Mouse (Mus musculus): ENCODE data around the gene Vwa2.

DNA sequence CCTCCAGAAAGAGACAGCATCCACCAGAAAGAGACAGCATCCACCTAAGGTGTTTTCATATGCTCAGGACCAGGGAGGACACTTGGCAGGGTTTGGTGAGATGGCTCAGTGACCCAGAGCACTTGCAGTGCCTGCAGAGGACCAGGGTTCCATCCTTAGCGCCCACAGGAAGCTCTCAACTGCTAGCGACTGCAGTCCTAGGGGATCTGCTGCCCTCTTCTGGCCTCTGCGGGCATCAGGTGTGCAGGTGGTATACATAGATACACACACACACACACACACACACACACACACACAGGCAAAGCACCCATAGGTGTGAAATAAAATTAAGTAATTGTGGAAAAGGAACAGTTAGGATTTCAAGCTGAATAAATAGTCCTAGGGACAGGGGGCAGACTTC, 70.8 kb downstream of the Vwa2 start:
- TF ChIP-seq GATA1 (IDR thresholded peaks at IDR 0.05; ENCODE audit: borderline replicate concordance, low read length) (no peak), FLI1 (IDR thresholded peaks at IDR 0.05; ENCODE audit: low read length) (no peak)
